Mouse (Mus musculus) adrenal gland, postnatal 25 days (tissue): ENCODE measurements around the gene Cpa3. TPM values are rescaled to one million over a fixed set of nuclear protein-coding genes. Genes with fewer than 3 reads are reported as not detected.

Source experiments
- DNase-seq: peaks from one replicate; pipeline ENCODE4 v3.0.0; 2021; ENCODE audit warnings: mixed read lengths
- long read RNA-seq: library from polyadenylated mRNA; stranded (forward); transcript quantifications from one replicate; pipeline ENCODE4 v2.0.0, GENCODE M21; 2021
- total RNA-seq: library from RNA; stranded (reverse); gene quantifications from 2 replicates; pipeline ENCODE4 v1.2.3, GENCODE M21; 2021

The Cpa3 gene
- 1.3 and 2.6 TPM in 2 replicates for total RNA-seq
- long read RNA-seq = 0 reads

DNA sequence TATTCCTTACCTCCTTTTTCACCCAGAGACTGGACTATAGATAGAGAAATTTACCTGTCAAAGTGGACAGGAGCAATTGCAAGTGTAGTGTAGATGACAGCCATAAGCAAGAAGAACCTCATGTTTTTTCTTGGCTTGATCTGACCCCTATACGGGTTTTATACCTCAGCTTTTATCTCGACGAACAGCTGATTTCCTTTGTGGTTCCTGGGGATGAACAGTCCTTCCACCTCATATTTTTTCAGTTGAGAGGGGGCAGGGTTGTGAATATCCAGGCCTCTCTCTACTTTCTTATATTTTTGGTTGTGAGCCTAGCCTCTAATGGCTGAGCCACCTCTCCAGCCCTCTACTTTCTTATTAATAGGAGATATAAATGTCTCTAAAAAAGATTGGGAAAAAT, at the start of gene Cpa3:
Gene Cpa3 (minus strand): TSS at position 132 of the 400 bp plus-strand sequence.
- no peak for DNase-seq

DNA sequence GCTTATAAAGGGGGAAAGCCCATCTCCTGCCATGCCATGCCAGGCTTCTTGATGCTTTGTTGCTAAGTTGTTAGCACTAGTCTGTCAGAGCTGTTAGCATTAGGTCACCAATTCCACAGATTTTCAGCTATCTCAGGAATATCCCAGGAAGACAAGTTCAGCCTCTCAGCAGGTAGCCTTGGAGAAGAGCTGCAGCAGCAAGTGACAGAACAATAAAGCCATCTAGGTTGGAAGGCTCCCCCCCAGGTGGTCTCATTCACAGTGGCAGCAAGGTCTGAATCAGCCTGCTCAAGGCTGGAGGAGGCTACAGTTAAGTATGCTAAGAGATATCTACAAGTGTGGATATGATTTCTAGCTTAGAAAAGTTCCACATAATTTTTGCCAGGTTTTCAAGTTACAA, 49.4 kb upstream of the Cpa3 start:
- no peak for DNase-seq

- DNase-seq = no peak
Observed at GRCm38 (mm10) chr3:20288761-20289160, 46.8 kb upstream of the Cpa3 start.

- no peak for DNase-seq
Observed at GRCm38 (mm10) chr3:20281796-20282195, 39.8 kb upstream of the Cpa3 start.

- no peak for DNase-seq
Observed at GRCm38 (mm10) chr3:20275633-20276032, 33.7 kb upstream of the Cpa3 start, which contains the start of gene Cpb1. Gene Cpb1 (minus strand): TSS chr3:20275733.

GRCm38 (mm10) chr3:20254566-20255479, 12.8 kb upstream of the Cpa3 start:
- DNase-seq = no peak

GRCm38 (mm10) chr3:20243913-20244312, 1.9 kb upstream of the Cpa3 start:
- DNase-seq = no peak

DNA sequence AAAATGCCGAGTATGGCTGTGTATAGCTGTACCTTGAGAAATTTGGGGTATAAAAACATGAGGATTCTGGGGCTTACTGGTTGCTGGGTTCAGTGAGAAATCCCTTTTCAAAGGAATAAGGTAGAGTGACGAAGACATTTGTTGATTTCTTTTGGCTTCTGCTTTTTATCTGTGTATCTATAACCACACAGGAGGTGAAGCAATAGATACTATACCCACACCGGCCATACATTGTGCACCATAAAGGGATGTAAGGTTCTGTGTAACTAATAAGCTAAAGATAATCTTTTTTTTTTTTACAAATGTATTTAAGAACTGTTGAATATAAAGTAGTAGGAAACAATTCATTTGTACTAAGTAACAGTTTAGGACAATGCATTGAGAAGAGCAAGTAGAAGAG, 2.2 kb downstream of the Cpa3 start:
- no peak for DNase-seq

DNA sequence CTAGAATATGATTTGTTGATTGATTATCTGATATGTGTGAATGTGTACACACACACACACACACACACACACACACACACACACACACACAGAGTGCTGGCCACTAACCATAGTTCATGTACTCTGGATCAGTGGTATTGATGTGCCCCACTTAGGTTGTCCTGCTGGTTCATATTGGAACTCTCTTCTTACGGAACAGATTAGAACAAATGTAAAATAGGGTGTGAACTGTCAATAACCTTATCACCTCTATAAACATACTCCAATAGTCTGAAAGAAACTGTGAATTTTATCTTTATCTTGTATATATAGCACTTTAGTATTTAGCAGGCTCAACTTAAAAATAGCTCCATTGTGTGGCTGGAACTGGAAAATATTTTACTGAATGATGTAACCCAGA, 5.0 kb downstream of the Cpa3 start:
- DNase-seq = no peak

GRCm38 (mm10) chr3:20229027-20229426, 13.0 kb downstream of the Cpa3 start:
- DNase-seq = no peak

GRCm38 (mm10) chr3:20225429-20225828, 16.6 kb downstream of the Cpa3 start:
- no peak for DNase-seq

- DNase-seq = no peak
Observed at GRCm38 (mm10) chr3:20222926-20223698, 18.9 kb downstream of the Cpa3 start.

- no peak for DNase-seq
Observed at GRCm38 (mm10) chr3:20222136-20222535, 19.8 kb downstream of the Cpa3 start.

DNA sequence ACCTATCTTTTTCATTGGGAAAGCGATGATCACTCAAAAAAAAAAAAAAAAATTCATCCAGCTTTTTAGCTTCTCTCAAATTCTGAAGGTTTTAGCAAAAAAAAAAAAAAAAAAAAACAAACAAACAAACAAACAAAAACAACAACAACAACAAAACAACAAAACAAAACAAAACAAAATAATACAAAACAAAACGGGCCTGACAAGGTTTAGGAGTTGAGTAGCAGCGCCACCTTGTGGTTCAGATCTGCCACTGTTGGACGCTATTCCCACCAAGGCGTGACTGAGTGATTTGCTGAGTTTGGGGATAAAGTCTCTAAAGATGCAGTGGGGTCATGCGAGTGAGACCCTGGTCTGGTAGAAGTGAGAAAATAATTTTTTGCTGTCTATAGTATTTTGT, 43.1 kb downstream of the Cpa3 start:
- DNase-seq = peak; percentile 63

DNA sequence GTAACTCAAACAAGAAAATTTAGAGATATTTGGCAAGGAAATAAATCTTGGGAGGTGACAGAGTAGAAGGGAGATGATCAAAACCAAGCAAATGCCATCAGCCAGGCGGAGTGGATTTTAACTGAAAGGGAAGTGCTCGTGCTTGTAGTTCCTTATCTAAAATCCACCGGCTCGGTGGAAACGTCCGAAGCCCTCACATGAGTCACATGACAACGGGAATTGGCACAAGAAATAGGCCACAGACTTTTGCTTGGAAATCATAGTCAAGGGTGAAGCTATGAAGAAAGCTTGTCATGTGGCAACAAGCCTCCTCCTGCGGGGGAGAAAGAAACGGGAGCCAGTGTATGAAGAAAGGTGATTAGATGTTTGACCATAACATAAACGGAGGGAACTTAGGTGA, 44.1 kb downstream of the Cpa3 start:
- DNase-seq = peak; percentile 10

GRCm38 (mm10) chr3:20188976-20189675, 52.9 kb downstream of the Cpa3 start:
- DNase-seq = no peak

DNA sequence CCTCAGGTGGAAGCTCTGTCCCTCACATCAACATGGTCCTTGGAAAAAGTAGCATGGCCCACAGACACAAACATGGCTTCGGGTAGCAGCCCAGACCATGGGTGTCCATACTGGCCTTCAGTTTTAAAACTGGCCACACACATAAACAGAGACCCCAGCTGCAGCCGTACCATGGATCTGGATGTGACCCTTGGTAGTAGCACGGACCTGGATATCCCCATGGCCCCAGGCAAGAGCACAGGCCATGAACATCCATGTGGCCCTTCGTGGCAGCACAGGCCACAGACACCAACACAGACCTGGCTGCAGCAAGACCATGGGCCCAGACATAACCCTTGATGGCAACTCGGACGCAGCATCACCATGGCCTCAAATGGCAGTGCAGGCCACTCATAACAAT, 69.6 kb downstream of the Cpa3 start:
- no peak for DNase-seq

DNA sequence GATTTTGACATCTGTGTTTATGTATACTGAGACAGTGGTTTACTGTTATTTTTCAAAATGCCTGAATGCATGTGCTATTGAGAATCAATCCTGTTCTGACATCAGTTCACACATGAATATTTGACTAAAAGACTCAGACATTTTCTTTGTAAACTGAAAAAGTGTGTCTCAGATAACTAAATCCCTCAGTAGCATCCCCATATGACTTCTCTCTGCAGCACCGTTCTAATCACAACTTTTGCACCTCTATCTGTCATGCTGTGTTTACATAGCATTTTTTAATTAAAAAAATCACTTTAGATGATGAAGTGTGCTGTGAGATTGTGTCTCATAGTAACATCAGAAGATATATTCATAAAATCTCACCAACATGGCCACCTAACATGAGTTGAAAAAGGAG, 74.5 kb downstream of the Cpa3 start:
- no peak for DNase-seq
